Mouse (Mus musculus) gastrocnemius, adult 2 months (tissue): ENCODE results near the gene Ppwd1. TPM values are rescaled to one million over a fixed set of nuclear protein-coding genes. Genes with fewer than 3 reads are reported as not detected.
"Not testable (repeated sequence)": the region's sequence is repeated elsewhere in the genome, so short reads cannot be mapped to it uniquely, and the experiment has no call there.

ENCODE experiments used
- DNase-seq: peaks from one replicate; pipeline ENCODE4 v3.0.0; 2022
- H3K27ac ChIP-seq: fragments of 200-600 bp; 2 replicates; pipeline ENCODE4 v1.8.1; 2022; ENCODE audit warnings: mild to moderate bottlenecking
- H3K4me3 ChIP-seq: fragments of 200-600 bp; 2 replicates; pipeline ENCODE4 v1.8.1; 2022; ENCODE audit warnings: mild to moderate bottlenecking, moderate library complexity
- CTCF ChIP-seq: fragments of 200-600 bp; IDR thresholded peaks from 2 replicates; pipeline ENCODE4 v1.8.1; 2022; ENCODE audit warnings: antibody characterized with exemption, mild to moderate bottlenecking, moderate library complexity
- intact Hi-C: fragments of 180-260 bp; cut with DNase I; formaldehyde crosslinking; loops from one replicate; pipeline ENCODE4 v1.15.1; 2025
- long read RNA-seq, 2 experiments: library from polyadenylated mRNA; stranded (forward); transcript quantifications; one replicate each; pipeline ENCODE4 v2.0.0; 2021
- total RNA-seq, 2 experiments: library from RNA; stranded (reverse); gene quantifications; 2 replicates each; pipeline ENCODE4 v1.2.3; 2021

The Ppwd1 gene
- total RNA-seq, result 1 to 10 TPM; 7.5 to 8.1 TPM
- long read RNA-seq, experiment 1, partial matches to known transcripts, result 0 of 5 reads
- long read RNA-seq, experiment 1, other reads (novel, unspliced or antisense), result 2 of 5 reads
- long read RNA-seq, experiment 2, transcript Ppwd1-201 (11 exons, 2,342 nt), result major isoform, 6 of 9 reads
- long read RNA-seq, experiment 2, partial matches to known transcripts, result 1 of 9 reads
- long read RNA-seq, experiment 2, other reads (novel, unspliced or antisense), result 2 of 9 reads

GRCm38 (mm10) chr13:104228384-104229066, at the start of gene Ppwd1, which contains the start of gene Cenpk:
TSS of gene Ppwd1 (minus strand) at chr13:104228843.
TSS of gene Cenpk (plus strand) at chr13:104228611.
- H3K4me3 ChIP-seq, result peak within 1 kb of the TSS; percentile 84
- H3K27ac ChIP-seq, result peak within 1 kb of the TSS; percentile 91
- TF ChIP-seq CTCF, result no peak
- peak; percentile 96 for DNase-seq
- intact Hi-C loops, result loop anchor here (5.0 kb wide), 3 partner anchors 51 to 589 kb away; partner anchors contain the start of genes Adamts6, Cwc27, Trappc13 and Trim23

- no peak for DNase-seq
- Histone ChIP-seq H3K4me3 (no peak overlapping the region), H3K27ac (no peak overlapping the region)
- intact Hi-C loops, result no loop called here
- TF ChIP-seq CTCF, result no peak
Observed at GRCm38 (mm10) chr13:104258997-104259396, 30.4 kb upstream of the Ppwd1 start.

- Histone ChIP-seq H3K4me3 (peak overlapping the region; percentile 84), H3K27ac (peak overlapping the region; percentile 91; the same call in 1 of the 2 replicates)
- no peak for DNase-seq
- intact Hi-C loops, result loop anchor here (5.0 kb wide), 3 partner anchors 52 to 588 kb away; partner anchors contain the start of genes Adamts6, Cwc27, Trappc13 and Trim23
- TF ChIP-seq CTCF, result no peak
Observed at GRCm38 (mm10) chr13:104229181-104229580, 538 bp upstream of the Ppwd1 start.

- no peak overlapping the region for H3K27ac ChIP-seq
- intact Hi-C loops, result loop anchor here (5.0 kb wide), 3 partner anchors 50 to 590 kb away; partner anchors contain the start of genes Adamts6, Cwc27, Trappc13 and Trim23
- TF ChIP-seq CTCF, result no peak
Observed at GRCm38 (mm10) chr13:104227478-104227877, 1.2 kb downstream of the Ppwd1 start.

GRCm38 (mm10) chr13:104204313-104204712, 24.3 kb downstream of the Ppwd1 start:
- no peak for DNase-seq
- Histone ChIP-seq H3K4me3 (no peak overlapping the region), H3K27ac (no peak overlapping the region)
- intact Hi-C loops, result no loop called here
- TF ChIP-seq CTCF, result peak; percentile 34; the same call in 1 of the 2 replicates

More at GRCm38 (mm10) chr13:104227478-104227877, 1.2 kb downstream of the Ppwd1 start:
- H3K4me3 ChIP-seq, result peak overlapping the region; percentile 84
- no peak for DNase-seq

GRCm38 (mm10) chr13:104195891-104196290, 32.8 kb downstream of the Ppwd1 start:
- H3K27ac ChIP-seq, H3K4me3 ChIP-seq, DNase-seq, intact Hi-C loops: not testable (repeated sequence)

- intact Hi-C loops, result no loop called here
- no peak for TF ChIP-seq CTCF
- no peak overlapping the region for H3K27ac ChIP-seq
- DNase-seq, result no peak
- no peak overlapping the region for H3K4me3 ChIP-seq
Observed at GRCm38 (mm10) chr13:104187357-104187756, 41.3 kb downstream of the Ppwd1 start.

GRCm38 (mm10) chr13:104179176-104179888, 49.3 kb downstream of the Ppwd1 start:
- TF ChIP-seq CTCF, result no peak
- intact Hi-C loops, result loop anchor here (5.0 kb wide), 1 partner anchor 48 kb away; the partner anchor contains the start of genes Cenpk and Ppwd1
- no peak for DNase-seq
- Histone ChIP-seq H3K4me3 (peak overlapping the region; percentile 85), H3K27ac (peak overlapping the region; percentile 92)

GRCm38 (mm10) chr13:104178650-104179121, 50.0 kb downstream of the Ppwd1 start, which contains the start of gene Trim23:
TSS of gene Trim23 (plus strand) at chr13:104178797.
- Histone ChIP-seq H3K27ac (peak within 1 kb of the TSS; percentile 92), H3K4me3 (peak within 1 kb of the TSS; percentile 85)
- DNase-seq, result peak; percentile 99
- TF ChIP-seq CTCF, result peak; percentile 43
- intact Hi-C loops, result loop anchor here (5.0 kb wide), 1 partner anchor 49 kb away; the partner anchor contains the start of genes Cenpk and Ppwd1

GRCm38 (mm10) chr13:104177796-104178649, 50.6 kb downstream of the Ppwd1 start, which contains the start of gene Trappc13:
TSS of gene Trappc13 (minus strand) at chr13:104178469.
- intact Hi-C loops, result loop anchor here (5.0 kb wide), 1 partner anchor 49 kb away; the partner anchor contains the start of genes Cenpk and Ppwd1
- TF ChIP-seq CTCF, result no peak
- no peak for DNase-seq

GRCm38 (mm10) chr13:104176874-104177273, 51.8 kb downstream of the Ppwd1 start:
- no peak for DNase-seq
- intact Hi-C loops, result loop anchor here (5.0 kb wide), 1 partner anchor 50 kb away; the partner anchor contains the start of genes Cenpk and Ppwd1
- Histone ChIP-seq H3K27ac (peak overlapping the region; percentile 92; the same call in 1 of the 2 replicates), H3K4me3 (peak overlapping the region; percentile 85)
- no peak for TF ChIP-seq CTCF

More at GRCm38 (mm10) chr13:104177796-104178649, 50.6 kb downstream of the Ppwd1 start, which contains the start of gene Trappc13:
- H3K4me3 ChIP-seq, result peak within 1 kb of the TSS; percentile 85
- H3K27ac ChIP-seq, result peak within 1 kb of the TSS; percentile 92
